Mouse (Mus musculus) spleen, adult 2 months (tissue): ENCODE results near the gene Ankrd44. TPM values are rescaled to one million over a fixed set of nuclear protein-coding genes. Genes with fewer than 3 reads are reported as not detected.

Experiments
- DNase-seq, 2 experiments: peaks; one replicate each; pipeline versions ENCODE4 v3.0.0 to v3.0.0-alpha.2; 2012 to 2021; ENCODE audit warnings: low spot score in 2 of 2, low read depth in 1 of 2
- H3K27ac ChIP-seq: fragments of 200-500 bp; 2 replicates; pipeline ENCODE4 v1.5.1; 2012; ENCODE audit warnings: low read length, inconsistent platforms; ENCODE audit not compliant: insufficient read depth
- H3K27me3 ChIP-seq: fragments of 200-500 bp; 2 replicates; pipeline ENCODE4 v1.6.1; 2012; ENCODE audit warnings: mild to moderate bottlenecking, moderate library complexity, low read length, inconsistent platforms; ENCODE audit not compliant: control insufficient read depth, insufficient read depth
- H3K36me3 ChIP-seq: fragments of 200-500 bp; 2 replicates; pipeline ENCODE4 v1.6.1; 2012; ENCODE audit warnings: mild to moderate bottlenecking, low read length, inconsistent platforms; ENCODE audit not compliant: control insufficient read depth, insufficient read depth
- H3K4me1 ChIP-seq: fragments of 200-500 bp; 2 replicates; pipeline ENCODE4 v1.6.1; 2011; ENCODE audit warnings: inconsistent platforms; ENCODE audit not compliant: control insufficient read depth, insufficient read depth, insufficient read length
- H3K4me3 ChIP-seq: fragments of 200-500 bp; 2 replicates; pipeline ENCODE4 v1.5.1; 2011; ENCODE audit warnings: mild to moderate bottlenecking, inconsistent platforms; ENCODE audit not compliant: insufficient read depth, insufficient read length; ENCODE audit errors: extremely low read depth
- CTCF ChIP-seq: fragments of 200-500 bp; IDR thresholded peaks from 2 replicates; pipeline ENCODE4 v1.5.1; 2011; ENCODE audit warnings: mild to moderate bottlenecking, inconsistent platforms; ENCODE audit not compliant: insufficient read depth, insufficient read length, insufficient replicate concordance; ENCODE audit errors: extremely low read depth
- POLR2A ChIP-seq: fragments of 200-500 bp; IDR thresholded peaks from 2 replicates; pipeline ENCODE4 v1.6.1; 2011; ENCODE audit warnings: low read depth, low read length, inconsistent platforms
- WGBS: fragments of 180-500 bp; shearing (Covaris S2); methylation state at CpG from one replicate; pipeline ENCODE4 v1.1.7; 2018; 5-methylcytosine and 5-hydroxymethylcytosine counted together
- polyA plus RNA-seq: library from polyadenylated mRNA; depleted of rRNA; stranded (reverse); fragments of >200 nt; gene quantifications from 2 replicates; pipeline ENCODE4 v1.2.3, GENCODE M21; 2012

Ankrd44 gene
- polyA plus RNA-seq, 1 experiment, result 43.1 TPM

DNA sequence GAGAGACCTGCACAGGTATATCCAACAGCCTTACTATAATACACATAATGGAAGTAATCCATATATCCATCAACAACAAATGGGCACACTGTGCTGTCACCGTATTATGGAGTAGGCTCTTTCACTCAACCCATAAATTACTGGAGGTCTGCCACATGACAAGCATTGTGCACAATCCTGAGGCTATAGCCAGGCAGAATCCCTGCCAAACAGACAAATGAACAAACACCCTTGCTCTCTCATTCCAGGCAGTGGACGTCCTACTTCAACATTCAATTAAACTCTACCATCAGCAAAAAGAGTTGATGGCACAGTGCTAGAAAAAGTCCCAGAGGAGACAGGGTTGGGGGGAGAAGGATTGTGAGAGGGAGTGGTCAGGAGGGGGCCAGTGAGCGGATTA lies 124.9 kb downstream of the Ankrd44 start:
- Histone ChIP-seq H3K27me3 (no peaks in the 10 kb centered on the region), H3K36me3 (peaks cover 1% of the 10 kb centered on the region; the same call in 1 of the 2 replicates), H3K4me1 (peaks cover 6% of the 10 kb centered on the region), H3K4me3 (no peak overlapping the region), H3K27ac (no peak overlapping the region)
- WGBS, result 84% methylated on average over 2 of the region's 3 CpGs
- TF ChIP-seq POLR2A, result no peak
- no peak for TF ChIP-seq CTCF
- DNase-seq, result no peak

DNA sequence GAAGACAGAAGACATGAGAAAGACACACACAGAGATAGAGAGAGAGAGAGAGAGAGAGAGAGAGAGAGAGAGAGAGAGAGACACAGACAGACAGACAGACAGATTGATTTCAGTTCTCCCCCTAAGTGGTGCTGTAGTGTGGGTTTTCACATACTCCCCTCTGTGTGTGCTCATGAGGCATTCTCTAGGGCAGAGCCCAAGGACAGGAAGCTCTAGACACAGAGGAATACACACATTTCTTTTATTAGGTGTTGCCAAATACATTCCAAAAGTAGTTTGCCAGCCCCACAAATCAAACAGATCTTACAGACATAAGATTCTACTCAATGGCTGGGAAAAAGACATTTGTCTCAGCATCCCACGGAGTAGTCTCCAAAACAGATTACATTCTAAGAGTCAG lies 126.8 kb downstream of the Ankrd44 start:
- no peak for DNase-seq
- Histone ChIP-seq H3K4me3 (no peak overlapping the region), H3K27ac (no peak overlapping the region), H3K4me1 (peaks cover 9% of the 10 kb centered on the region), H3K36me3 (peaks cover 3% of the 10 kb centered on the region; the same call in 1 of the 2 replicates), H3K27me3 (no peaks in the 10 kb centered on the region)
- no peak for TF ChIP-seq CTCF
- no peak for TF ChIP-seq POLR2A
- WGBS, result 83% methylated on average over 1 of the region's 1 CpGs

DNA sequence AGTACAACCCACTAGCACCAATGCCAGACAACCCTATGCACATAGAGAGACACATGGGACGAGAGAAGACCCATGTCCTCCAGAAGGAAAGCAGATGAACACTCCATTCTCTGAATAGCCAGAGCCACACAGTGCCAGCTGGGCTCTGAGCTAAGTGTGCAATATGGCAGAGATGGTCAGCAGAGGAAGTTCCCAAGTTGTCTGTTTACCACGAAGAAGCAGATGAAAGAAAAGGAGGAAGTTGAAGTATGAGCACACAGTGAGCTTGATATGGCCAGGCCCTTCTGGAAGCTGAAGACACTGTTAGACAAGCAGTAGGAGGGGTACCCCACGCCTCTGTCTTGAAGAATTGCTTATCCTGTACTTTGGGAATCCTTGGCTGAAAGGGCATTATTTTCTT lies 127.8 kb downstream of the Ankrd44 start:
- H3K4me1 ChIP-seq, result peaks cover 9% of the 10 kb centered on the region
- no peaks in the 10 kb centered on the region for H3K27me3 ChIP-seq
- DNase-seq, result peak; percentile 5 to 9
- 0 out of 2 replicates have a peak, but pooled peaks cover 1% of the 10 kb centered on the region for H3K36me3 ChIP-seq
- no peak for TF ChIP-seq POLR2A
- no peak for TF ChIP-seq CTCF
- 35% methylated on average over 3 of the region's 3 CpGs for WGBS
- H3K27ac ChIP-seq, result peak overlapping the region; percentile 11; the same call in 1 of the 2 replicates
- H3K4me3 ChIP-seq, result no peak overlapping the region

DNA sequence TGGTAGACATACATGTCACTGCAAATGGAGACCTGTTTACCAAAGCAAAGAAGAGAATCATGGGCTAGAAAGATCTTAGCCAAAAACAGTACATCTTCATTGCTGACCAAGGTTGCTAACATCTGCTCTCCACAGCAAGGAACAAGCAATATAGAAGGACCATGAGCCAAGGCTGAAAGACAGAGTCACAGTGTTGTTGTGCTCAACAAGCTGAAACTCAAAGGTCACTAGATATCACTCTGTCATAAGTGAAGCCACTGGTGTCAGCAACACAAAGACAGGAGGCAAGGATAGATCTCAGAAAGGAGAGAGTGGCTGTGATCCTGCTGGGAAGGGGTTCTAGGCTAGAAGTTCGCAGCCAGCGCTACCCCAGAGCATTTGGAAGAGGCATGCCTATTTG lies 131.5 kb downstream of the Ankrd44 start:
- 96% methylated on average over 2 of the region's 2 CpGs for WGBS
- Histone ChIP-seq H3K27ac (no peak overlapping the region), H3K36me3 (peaks cover 10% of the 10 kb centered on the region; the same call in 1 of the 2 replicates), H3K4me1 (peaks cover 9% of the 10 kb centered on the region), H3K27me3 (no peaks in the 10 kb centered on the region), H3K4me3 (no peak overlapping the region)
- no peak for DNase-seq
- TF ChIP-seq CTCF, result no peak
- no peak for TF ChIP-seq POLR2A

GRCm38 (mm10) chr1:54791406-54791805 lies 134.8 kb downstream of the Ankrd44 start:
- TF ChIP-seq CTCF (no peak), POLR2A (no peak)
- 0 out of 2 replicates have a peak, but pooled peaks cover 3% of the 10 kb centered on the region for H3K4me1 ChIP-seq
- no peak overlapping the region for H3K4me3 ChIP-seq
- WGBS, result 89% methylated on average over 3 of the region's 3 CpGs
- H3K27ac ChIP-seq, result no peak overlapping the region
- no peak for DNase-seq
- peaks cover 10% of the 10 kb centered on the region for H3K36me3 ChIP-seq
- no peaks in the 10 kb centered on the region for H3K27me3 ChIP-seq

- no peaks in the 10 kb centered on the region for H3K27me3 ChIP-seq
- peaks cover 9% of the 10 kb centered on the region for H3K36me3 ChIP-seq
- TF ChIP-seq CTCF, result no peak
- TF ChIP-seq POLR2A, result no peak
- DNase-seq, result no peak
- WGBS, result 88% methylated on average over 7 of the region's 7 CpGs
- H3K27ac ChIP-seq, result no peak overlapping the region
- no peaks in the 10 kb centered on the region for H3K4me1 ChIP-seq
- no peak overlapping the region for H3K4me3 ChIP-seq
Observed at GRCm38 (mm10) chr1:54789327-54789960, 136.7 kb downstream of the Ankrd44 start.

DNA sequence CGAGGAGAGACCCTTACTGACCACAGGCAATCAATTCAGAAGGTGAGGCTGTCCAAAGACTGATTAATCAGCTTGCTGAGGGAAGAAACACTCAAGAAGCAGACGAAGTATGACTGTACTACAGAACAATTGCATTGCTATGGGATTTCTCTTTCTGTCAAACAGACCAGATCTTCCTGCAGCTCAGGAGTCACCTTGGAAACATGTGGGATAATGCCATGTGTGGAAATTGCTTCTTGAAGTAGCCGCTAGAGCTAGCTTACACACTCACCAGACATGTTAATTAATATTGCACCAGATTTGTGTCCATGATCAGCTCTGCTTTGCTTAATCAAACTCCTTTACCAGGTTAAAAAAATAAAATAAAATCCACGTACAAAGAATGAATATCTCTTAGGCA lies 137.8 kb downstream of the Ankrd44 start:
- Histone ChIP-seq H3K27me3 (no peaks in the 10 kb centered on the region), H3K36me3 (peaks cover 9% of the 10 kb centered on the region), H3K4me3 (no peak overlapping the region), H3K4me1 (no peaks in the 10 kb centered on the region), H3K27ac (no peak overlapping the region)
- TF ChIP-seq CTCF (no peak), POLR2A (no peak)
- 82% methylated on average over 4 of the region's 4 CpGs for WGBS
- DNase-seq, result no peak
